Mouse (Mus musculus) neural tube, embryonic 13.5 days (tissue): Measurements from ENCODE around the gene Gm5617. TPM values are rescaled to one million over a fixed set of nuclear protein-coding genes. Genes with fewer than 3 reads are reported as not detected.
"Not testable (repeated sequence)": the region's sequence is repeated elsewhere in the genome, so short reads cannot be mapped to it uniquely, and the experiment has no call there.

Experiments
- ATAC-seq: fragments of 200-750 bp; cut with Nextera tagmentation; 2 replicates; pipeline ENCODE4 v1.8.0; 2017; ENCODE audit warnings: low read depth, mild to moderate bottlenecking, moderate TSS enrichment, moderate library complexity
- H3K27ac ChIP-seq: fragments of 300-500 bp; sonication (generic); replicated peaks from 2 replicates; pipeline ENCODE4 v1.5.1; 2015; ENCODE audit warnings: moderate library complexity, mild to moderate bottlenecking, inconsistent platforms
- H3K27me3 ChIP-seq: fragments of 300-500 bp; sonication (generic); 2 replicates; pipeline ENCODE4 v1.6.1; 2015; ENCODE audit warnings: mild to moderate bottlenecking, inconsistent platforms
- H3K36me3 ChIP-seq: fragments of 300-500 bp; sonication (generic); 2 replicates; pipeline ENCODE4 v1.6.1; 2015; ENCODE audit warnings: mild to moderate bottlenecking, inconsistent platforms
- H3K4me1 ChIP-seq: fragments of 300-500 bp; sonication (generic); replicated peaks from 2 replicates; pipeline ENCODE4 v1.6.1; 2015; ENCODE audit warnings: inconsistent platforms
- H3K4me2 ChIP-seq: fragments of 300-500 bp; sonication (generic); 2 replicates; pipeline ENCODE4 v1.6.1; 2015; ENCODE audit warnings: inconsistent platforms, mild to moderate bottlenecking, moderate library complexity
- H3K4me3 ChIP-seq: fragments of 300-500 bp; sonication (generic); 2 replicates; pipeline ENCODE4 v1.5.1; 2015; ENCODE audit warnings: mild to moderate bottlenecking, inconsistent platforms
- H3K9ac ChIP-seq: fragments of 300-500 bp; sonication (generic); 2 replicates; pipeline ENCODE4 v1.6.1; 2015; ENCODE audit warnings: moderate library complexity, mild to moderate bottlenecking, inconsistent platforms
- H3K9me3 ChIP-seq: fragments of 300-500 bp; sonication (generic); 2 replicates; pipeline ENCODE4 v1.6.1; 2016; ENCODE audit warnings: inconsistent platforms
- WGBS: fragments of 180-500 bp; shearing (Covaris S2); methylation state at CpG from one replicate; pipeline ENCODE4 v1.1.7; 2015; 5-methylcytosine and 5-hydroxymethylcytosine counted together
- polyA plus RNA-seq: library from polyadenylated mRNA; unstranded; fragments of >200 nt; fragmentation: Nextera tagmentation; extraction: Ambion mirVana; gene quantifications from 2 replicates; pipeline ENCODE4 v1.2.1, GENCODE M21; 2015

Gene Gm5617
- 22.9 and 27.7 TPM in 2 replicates for polyA plus RNA-seq

DNA sequence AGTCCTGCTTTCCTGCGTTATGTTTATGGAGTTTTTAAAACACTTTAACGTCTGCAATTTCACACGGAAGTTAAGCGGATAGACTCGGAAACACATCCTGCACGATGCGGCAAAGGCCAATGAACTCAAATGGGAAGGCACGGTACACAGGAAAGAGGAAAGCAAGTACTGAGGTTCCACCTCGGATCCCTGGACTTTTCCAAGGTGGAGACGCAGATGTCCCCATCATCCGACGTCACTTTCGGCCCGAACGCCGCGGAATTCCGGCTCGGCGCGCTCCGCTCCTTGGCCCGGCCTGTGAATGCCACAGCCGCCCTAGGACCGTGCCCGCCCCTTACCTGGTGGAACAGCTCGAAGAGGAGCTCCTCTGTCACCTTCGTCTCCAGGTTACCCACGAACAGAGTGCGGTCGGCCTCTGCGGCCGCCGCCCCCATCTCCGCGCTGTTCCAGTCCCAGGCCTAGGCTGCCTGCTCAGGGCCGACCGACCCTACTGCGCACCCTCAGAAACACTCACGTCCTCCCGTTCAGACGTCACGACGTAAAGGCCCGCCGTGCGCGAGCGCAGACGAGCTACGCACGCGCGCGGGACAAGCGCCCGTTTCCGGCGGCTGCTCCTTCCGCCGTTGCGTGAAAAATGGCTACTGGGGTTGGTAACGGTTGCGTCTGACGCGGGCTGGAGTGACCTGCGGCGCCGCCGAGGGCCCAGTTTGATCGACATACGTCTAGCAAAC, at the start of gene Gm5617, which contains the start of gene Rbm7:
TSS of gene Gm5617 (plus strand) at position 626 of the 731 bp plus-strand sequence.
TSS of gene Rbm7 (minus strand) at position 483 of the 731 bp plus-strand sequence.
- peaks cover 21% of the 10 kb centered on the region for H3K4me1 ChIP-seq
- peaks cover 3% of the 10 kb centered on the region; the same call in 1 of the 2 replicates for H3K27me3 ChIP-seq
- peak within 1 kb of the TSS; percentile 82 for H3K4me3 ChIP-seq
- H3K9me3 ChIP-seq = no peaks in the 10 kb centered on the region
- H3K36me3 ChIP-seq = peaks cover 36% of the 10 kb centered on the region
- under 1% methylated on average over 72 of the region's 72 CpGs for WGBS
- peak within 1 kb of the TSS; percentile 91 for H3K9ac ChIP-seq
- ATAC-seq = peak; percentile 99
- H3K4me2 ChIP-seq = peak within 1 kb of the TSS; percentile 78
- H3K27ac ChIP-seq = peak within 1 kb of the TSS; percentile 96

DNA sequence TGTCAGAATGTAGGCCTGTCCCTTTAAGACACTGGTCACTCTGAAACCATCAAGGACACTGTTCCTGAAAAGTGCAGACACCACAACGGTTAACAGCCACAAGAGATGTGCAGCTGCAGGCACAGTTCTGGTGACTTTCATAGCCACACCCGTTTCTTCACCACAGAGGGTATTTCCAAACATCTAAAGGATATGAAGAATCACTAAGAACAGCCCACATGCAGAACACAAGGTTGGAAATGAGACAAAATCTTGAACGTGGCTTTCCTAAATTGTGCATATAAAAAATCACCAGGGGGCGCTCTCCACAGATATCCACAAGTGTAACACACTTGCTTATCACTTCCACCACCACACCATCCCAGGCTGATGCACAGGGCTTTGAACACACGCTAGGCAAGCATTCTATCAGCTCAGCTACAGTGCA, 47.4 kb upstream of the Gm5617 start:
- 41% methylated on average over 5 of the region's 5 CpGs for WGBS
- Histone ChIP-seq H3K9me3 (no peaks in the 10 kb centered on the region), H3K9ac (no peak overlapping the region), H3K4me1 (no peaks in the 10 kb centered on the region), H3K27me3 (no peaks in the 10 kb centered on the region), H3K4me3 (no peak overlapping the region), H3K36me3 (no peaks in the 10 kb centered on the region), H3K27ac (no peak overlapping the region), H3K4me2 (no peak overlapping the region)
- no peak for ATAC-seq

DNA sequence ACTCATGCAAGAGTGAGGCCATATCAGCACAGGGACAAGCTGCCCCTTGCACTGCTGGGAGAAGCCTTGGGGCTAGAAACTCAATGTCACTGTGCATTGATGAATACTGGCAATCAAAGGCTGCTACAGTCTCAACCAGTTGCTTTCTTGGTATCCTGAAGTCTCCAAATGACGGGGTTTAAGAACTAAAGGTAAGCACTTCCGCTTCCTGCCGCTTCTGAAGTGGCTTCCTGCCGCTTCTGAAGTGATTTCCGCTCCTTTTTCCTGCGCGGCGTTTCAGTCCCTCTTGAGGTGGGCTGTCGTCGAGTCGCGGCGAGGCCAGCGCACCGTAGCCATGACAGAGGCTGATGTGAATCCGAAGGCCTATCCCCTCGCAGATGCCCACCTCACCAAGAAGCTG, 45.2 kb upstream of the Gm5617 start:
- 90% methylated on average over 17 of the region's 17 CpGs for WGBS
- H3K9ac ChIP-seq = no peak overlapping the region
- no peaks in the 10 kb centered on the region for H3K36me3 ChIP-seq
- H3K27me3 ChIP-seq = no peaks in the 10 kb centered on the region
- H3K27ac ChIP-seq = no peak overlapping the region
- no peaks in the 10 kb centered on the region for H3K9me3 ChIP-seq
- H3K4me2 ChIP-seq = no peak overlapping the region
- H3K4me3 ChIP-seq = no peak overlapping the region
- no peaks in the 10 kb centered on the region for H3K4me1 ChIP-seq
- ATAC-seq = no peak

DNA sequence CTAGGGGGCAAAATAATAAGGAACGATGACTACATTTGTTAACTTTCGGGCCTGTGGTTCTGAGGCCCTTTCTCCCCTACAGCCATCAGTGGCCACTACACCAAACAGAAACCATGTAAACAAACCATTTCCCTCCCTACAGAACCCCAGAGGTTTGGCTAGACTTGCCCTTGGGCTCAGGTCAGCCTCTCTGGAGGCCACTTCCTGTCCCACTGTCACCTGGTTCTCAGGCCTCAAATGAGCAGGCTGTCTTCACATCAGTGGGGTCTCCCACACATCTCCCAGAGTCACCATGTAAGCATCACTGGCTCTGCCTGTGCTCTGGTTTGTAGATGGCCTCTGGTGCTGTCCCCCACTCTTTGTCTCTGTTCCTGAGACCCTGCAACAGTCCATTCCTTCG, 39.3 kb upstream of the Gm5617 start:
- ATAC-seq = no peak
- no peak overlapping the region for H3K4me3 ChIP-seq
- no peaks in the 10 kb centered on the region for H3K36me3 ChIP-seq
- H3K9ac ChIP-seq = no peak overlapping the region
- no peak overlapping the region for H3K27ac ChIP-seq
- no peak overlapping the region for H3K4me2 ChIP-seq
- 87% methylated on average over 3 of the region's 3 CpGs for WGBS
- H3K9me3 ChIP-seq = no peaks in the 10 kb centered on the region
- H3K4me1 ChIP-seq = no peaks in the 10 kb centered on the region
- no peaks in the 10 kb centered on the region for H3K27me3 ChIP-seq

DNA sequence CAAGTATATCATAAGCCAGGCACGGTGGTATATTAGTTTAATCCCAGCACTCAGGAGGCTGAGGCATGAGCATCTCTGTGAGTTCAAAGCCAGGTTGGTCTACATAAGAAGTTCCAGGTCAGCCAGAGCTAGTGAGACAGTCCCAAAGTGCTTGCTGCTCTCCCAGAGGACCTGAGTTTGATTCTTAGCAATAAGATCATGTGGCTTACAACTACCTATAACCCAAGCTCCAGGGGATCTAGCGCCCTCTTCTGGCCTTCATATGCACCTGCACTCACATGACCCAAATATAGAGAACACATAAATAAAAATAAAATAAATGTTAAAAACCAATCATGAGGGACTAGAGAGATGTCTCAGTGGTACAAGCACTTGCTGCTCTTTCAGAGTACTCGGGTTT, 36.4 kb upstream of the Gm5617 start:
- no peaks in the 10 kb centered on the region for H3K4me1 ChIP-seq
- no peak overlapping the region for H3K9ac ChIP-seq
- WGBS = 74% methylated on average over 3 of the region's 3 CpGs
- no peak for ATAC-seq
- no peaks in the 10 kb centered on the region for H3K36me3 ChIP-seq
- no peak overlapping the region for H3K27ac ChIP-seq
- H3K27me3 ChIP-seq = no peaks in the 10 kb centered on the region
- no peak overlapping the region for H3K4me2 ChIP-seq
- H3K4me3 ChIP-seq = no peak overlapping the region
- H3K9me3 ChIP-seq = no peaks in the 10 kb centered on the region

DNA sequence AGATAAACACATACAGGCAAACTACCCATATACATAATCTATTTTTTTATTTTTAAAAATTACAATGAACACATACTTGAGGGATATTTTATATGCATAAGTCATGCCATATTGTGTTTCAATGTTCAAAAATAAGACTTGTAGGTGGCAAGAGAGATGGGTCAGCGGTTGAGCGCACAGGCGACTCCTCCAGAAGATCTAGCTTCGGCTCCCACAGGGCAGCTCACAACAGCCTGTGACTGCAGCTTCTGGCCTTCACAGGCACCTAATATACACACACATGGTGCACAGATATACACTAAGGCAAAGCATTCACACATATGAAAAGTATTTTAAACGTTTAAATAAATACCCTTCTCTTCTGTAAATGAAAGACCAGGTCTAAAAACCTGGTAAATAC, 35.9 kb upstream of the Gm5617 start:
- Histone ChIP-seq H3K27ac (no peak overlapping the region), H3K4me1 (no peaks in the 10 kb centered on the region), H3K4me3 (no peak overlapping the region), H3K9me3 (no peaks in the 10 kb centered on the region), H3K27me3 (no peaks in the 10 kb centered on the region), H3K9ac (no peak overlapping the region), H3K4me2 (no peak overlapping the region), H3K36me3 (no peaks in the 10 kb centered on the region)
- no peak for ATAC-seq
- 92% methylated on average over 5 of the region's 5 CpGs for WGBS

DNA sequence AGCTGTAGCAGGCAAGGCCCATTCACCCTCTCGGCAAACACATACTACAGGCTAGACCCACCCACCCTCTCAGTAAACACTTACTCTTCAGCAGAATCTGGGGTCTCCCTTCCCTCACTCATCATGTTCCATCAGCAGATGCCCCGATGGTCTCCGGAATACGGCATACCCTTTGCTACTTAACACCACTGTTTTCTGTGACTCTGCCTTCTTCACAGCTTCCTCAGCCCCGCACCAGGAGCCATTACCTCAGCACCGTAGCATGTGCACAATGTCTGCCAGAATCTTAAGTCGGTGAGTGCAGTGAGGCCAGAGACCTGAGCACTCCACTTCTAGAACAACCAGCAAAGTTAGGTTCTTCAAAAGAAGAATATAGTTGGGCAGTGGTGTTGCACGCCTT, 34.5 kb upstream of the Gm5617 start:
- H3K27ac ChIP-seq = no peak overlapping the region
- H3K36me3 ChIP-seq = no peaks in the 10 kb centered on the region
- no peak overlapping the region for H3K4me3 ChIP-seq
- 93% methylated on average over 8 of the region's 8 CpGs for WGBS
- no peak overlapping the region for H3K9ac ChIP-seq
- no peaks in the 10 kb centered on the region; the same call in 1 of the 2 replicates for H3K9me3 ChIP-seq
- no peak overlapping the region for H3K4me2 ChIP-seq
- no peaks in the 10 kb centered on the region for H3K27me3 ChIP-seq
- ATAC-seq = no peak
- no peaks in the 10 kb centered on the region for H3K4me1 ChIP-seq

DNA sequence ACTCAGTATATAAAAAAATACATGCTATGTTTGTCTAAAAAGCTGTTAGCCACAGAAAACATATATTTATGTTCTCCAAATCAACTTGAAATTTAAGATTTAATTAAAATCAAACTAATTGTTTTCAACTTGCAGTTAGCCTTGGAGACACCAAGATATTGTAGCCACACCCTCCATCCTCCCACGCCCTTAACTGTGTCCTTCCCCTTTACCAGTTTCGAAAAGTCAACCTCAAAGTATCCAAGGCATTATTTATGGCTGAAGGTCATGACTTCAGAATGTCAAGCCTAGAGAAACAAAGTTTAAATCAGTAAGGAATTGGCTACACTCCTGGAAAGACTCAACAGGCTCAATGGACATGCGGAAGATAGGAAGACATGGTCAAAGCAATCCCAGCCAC, 33.7 kb upstream of the Gm5617 start:
- H3K36me3 ChIP-seq = no peaks in the 10 kb centered on the region
- no peaks in the 10 kb centered on the region; the same call in 1 of the 2 replicates for H3K9me3 ChIP-seq
- H3K27me3 ChIP-seq = no peaks in the 10 kb centered on the region
- H3K27ac ChIP-seq = no peak overlapping the region
- H3K4me1 ChIP-seq = no peaks in the 10 kb centered on the region
- H3K4me3 ChIP-seq = no peak overlapping the region
- H3K4me2 ChIP-seq = no peak overlapping the region
- WGBS = 81% methylated on average over 3 of the region's 3 CpGs
- no peak overlapping the region for H3K9ac ChIP-seq
- ATAC-seq = no peak

DNA sequence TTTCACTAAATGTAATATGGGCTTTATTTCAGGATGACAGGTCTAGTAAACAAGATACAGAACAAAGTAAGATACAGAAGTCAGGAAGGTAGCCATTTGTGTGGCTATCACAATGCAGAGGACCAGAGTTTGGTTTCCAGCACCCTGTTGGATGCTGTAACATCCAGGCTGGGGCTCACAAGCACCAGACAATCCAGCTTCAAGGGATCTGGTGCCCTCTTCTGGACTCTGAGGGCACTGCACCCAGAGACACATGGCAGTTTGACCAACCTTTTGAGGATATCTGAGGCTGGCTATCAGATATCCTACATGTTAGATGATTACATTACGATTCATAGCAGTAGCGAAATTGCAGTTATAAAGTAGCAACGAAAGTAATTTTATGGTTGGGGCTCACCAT, 29.6 kb upstream of the Gm5617 start:
- H3K4me2 ChIP-seq = no peak overlapping the region
- no peak overlapping the region for H3K27ac ChIP-seq
- H3K36me3 ChIP-seq = peaks cover 12% of the 10 kb centered on the region
- no peaks in the 10 kb centered on the region; the same call in 1 of the 2 replicates for H3K9me3 ChIP-seq
- ATAC-seq = no peak
- 93% methylated on average over 3 of the region's 3 CpGs for WGBS
- H3K4me3 ChIP-seq = no peak overlapping the region
- no peak overlapping the region for H3K9ac ChIP-seq
- H3K4me1 ChIP-seq = no peaks in the 10 kb centered on the region
- H3K27me3 ChIP-seq = no peaks in the 10 kb centered on the region

DNA sequence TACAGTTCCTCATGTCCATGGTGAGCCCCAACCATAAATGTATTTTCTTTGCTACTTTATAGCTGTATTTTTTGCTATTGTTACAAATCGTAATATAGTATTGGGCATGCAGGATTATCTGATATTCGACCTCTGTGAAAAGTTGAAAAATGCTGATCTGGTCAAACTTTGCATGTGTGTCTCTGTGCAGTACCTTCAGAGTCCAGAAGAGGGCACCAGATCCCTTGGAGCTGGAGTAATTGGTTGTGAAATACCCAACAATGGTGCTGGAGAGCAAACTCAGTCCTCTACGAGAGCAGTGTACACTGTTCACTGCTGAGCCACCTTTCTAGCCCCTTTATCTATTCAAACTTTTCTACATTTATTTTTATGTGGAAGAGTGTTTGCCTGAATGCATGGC, 28.4 kb upstream of the Gm5617 start:
- no peaks in the 10 kb centered on the region for H3K27me3 ChIP-seq
- H3K9me3 ChIP-seq = no peaks in the 10 kb centered on the region; the same call in 1 of the 2 replicates
- H3K9ac ChIP-seq = no peak overlapping the region
- no peak overlapping the region for H3K27ac ChIP-seq
- H3K36me3 ChIP-seq = peaks cover 20% of the 10 kb centered on the region
- no peak overlapping the region for H3K4me3 ChIP-seq
- no peak for ATAC-seq
- H3K4me2 ChIP-seq = no peak overlapping the region
- whole genome bisulfite sequencing = 68% methylated on average over 3 of the region's 3 CpGs
- H3K4me1 ChIP-seq = no peaks in the 10 kb centered on the region

DNA sequence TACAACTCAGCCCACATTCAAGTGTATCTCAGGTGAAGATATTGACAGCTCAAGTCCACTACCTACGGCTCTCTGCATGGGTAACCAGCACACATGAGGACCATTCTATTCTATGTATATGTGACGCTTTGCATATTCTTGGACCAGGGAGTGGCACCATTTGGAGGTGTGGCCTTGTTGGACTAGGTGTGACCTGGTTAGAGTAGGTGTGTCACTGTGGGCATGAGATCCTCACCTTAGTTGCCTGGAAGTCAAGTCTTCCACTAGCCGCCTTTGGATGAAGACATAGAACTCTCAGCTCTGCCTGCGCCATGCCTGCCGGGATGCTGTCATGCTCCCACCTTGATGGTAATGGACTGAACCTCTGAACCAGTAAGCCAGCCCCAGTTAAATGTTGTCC, 27.8 kb upstream of the Gm5617 start:
- WGBS = 98% methylated on average over 5 of the region's 5 CpGs
- not testable (repeated sequence) for H3K4me1 ChIP-seq, H3K4me3 ChIP-seq, H3K27me3 ChIP-seq, H3K4me2 ChIP-seq, ATAC-seq, H3K9me3 ChIP-seq, H3K9ac ChIP-seq, H3K27ac ChIP-seq
- peaks cover 20% of the 10 kb centered on the region for H3K36me3 ChIP-seq

DNA sequence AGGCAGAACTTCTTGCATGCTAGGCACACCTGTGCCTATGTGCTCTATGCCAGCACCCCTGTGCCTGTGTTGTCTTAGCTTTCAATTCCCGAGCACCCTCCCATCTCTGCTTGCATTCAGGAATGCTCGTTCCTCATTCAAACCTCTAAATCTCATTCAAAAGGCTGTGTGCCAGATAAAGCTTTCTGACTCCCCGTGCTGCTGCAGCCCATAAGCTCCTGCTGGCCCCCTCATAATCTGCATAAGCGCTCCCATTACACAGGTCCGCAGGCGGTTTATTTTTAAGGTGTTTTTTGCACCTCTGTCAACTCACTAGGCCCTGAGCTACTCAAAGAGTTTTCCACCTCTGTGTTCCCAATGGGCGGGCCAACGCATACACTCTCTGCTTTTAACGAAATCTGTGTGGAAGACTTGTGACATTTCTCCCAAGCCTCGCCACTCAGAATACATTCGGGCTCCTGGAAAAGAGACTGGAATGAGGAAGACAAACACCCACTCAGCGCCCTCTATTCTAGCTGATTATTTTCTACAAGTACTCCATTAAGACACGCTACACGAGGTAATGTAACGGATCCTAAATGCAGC, 22.7 kb upstream of the Gm5617 start:
- Histone ChIP-seq H3K9ac (no peak overlapping the region), H3K36me3 (peaks cover 33% of the 10 kb centered on the region), H3K27ac (no peak overlapping the region), H3K27me3 (no peaks in the 10 kb centered on the region), H3K4me3 (no peak overlapping the region), H3K9me3 (no peaks in the 10 kb centered on the region), H3K4me1 (no peaks in the 10 kb centered on the region), H3K4me2 (no peak overlapping the region)
- no peak for ATAC-seq
- 92% methylated on average over 15 of the region's 15 CpGs for WGBS
